Mouse (Mus musculus): Measurements from ENCODE around the gene Rps27.

- TF ChIP-seq CTCF (IDR thresholded peaks at IDR 0.05; ENCODE audit: low read depth, low read length) (no peak), POLR2AphosphoS5 (IDR thresholded peaks at IDR 0.05; ENCODE audit: insufficient replicate concordance, low read depth, low read length) (no peak), GATA1 (IDR thresholded peaks at IDR 0.05; ENCODE audit: borderline replicate concordance, low read length) (no peak), GATA2 (IDR thresholded peaks at IDR 0.05; ENCODE audit: borderline replicate concordance, low read depth, low read length) (no peak), TAL1 (conservative IDR thresholded peaks at IDR 0.05; ENCODE audit: low read depth, low read length) (no peak)
Measured at GRCm38 (mm10) chr3:90231075-90231474, 17.6 kb upstream of the Rps27 start.

All from G1E (cell line).